Mouse (Mus musculus): ENCODE measurements around the gene Epn3.

DNA sequence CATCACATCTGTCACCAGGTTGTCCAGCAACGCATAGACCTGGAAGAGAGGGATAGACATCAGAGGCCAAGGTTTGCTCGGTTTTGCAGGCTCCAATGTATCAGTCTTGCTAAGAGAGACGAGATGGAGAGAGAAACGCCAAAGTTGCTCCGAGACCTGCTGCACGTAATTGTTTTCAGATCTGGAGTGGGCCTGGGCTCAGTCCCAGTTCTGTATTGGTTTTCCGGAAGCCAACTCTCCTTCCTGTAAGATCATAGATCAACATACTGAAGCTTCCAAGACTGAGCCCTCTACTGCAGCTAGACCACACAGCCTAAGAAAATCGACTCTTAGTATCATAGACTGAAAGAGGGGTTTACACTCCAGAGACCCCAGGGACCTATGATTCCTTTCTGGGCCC is 1.7 kb upstream of the Epn3 start:
- TF ChIP-seq CTCF (IDR thresholded peaks at IDR 0.05; ENCODE audit: low read depth) (no peak), EP300 (optimal IDR thresholded peaks at IDR 0.05) (no peak)

Data from stomach, postnatal 0 days (tissue).